Mouse (Mus musculus) heart, postnatal 25 days (tissue): ENCODE data around the gene Fam162a. TPM values are rescaled to one million over a fixed set of nuclear protein-coding genes. Genes with fewer than 3 reads are reported as not detected.

Source experiments
- total RNA-seq, 2 experiments: library from RNA; stranded (reverse); gene quantifications; 2 replicates each; pipeline ENCODE4 v1.2.3; 2021

Fam162a gene
- total RNA-seq, 2 experiments from 2014 or later, result 241 to 254 TPM

Other genes starting within 250 kb of the Fam162a start
- 10 to 100 TPM; 11.6 to 11.8 TPM for gene Parp14, start 200.1 kb downstream of the Fam162a start, total RNA-seq
- 10 to 100 TPM in 1 of 2 experiments, 1 to 10 TPM in 1; 9.9 to 11.5 TPM for gene Parp9, start 133.1 kb downstream of the Fam162a start, total RNA-seq
- gene Dtx3l, start 132.4 kb downstream of the Fam162a start, total RNA-seq, result 10 to 100 TPM in 1 of 2 experiments, 1 to 10 TPM in 1; 9.4 to 10.0 TPM
- gene Kpna1, start 92.8 kb downstream of the Fam162a start, total RNA-seq, result 100 to 1,000 TPM; 112 TPM
- gene Wdr5b, start 30.4 kb downstream of the Fam162a start, total RNA-seq, result 1 to 10 TPM; 2.6 to 2.9 TPM
- gene Ccdc58, start 91 bp upstream of the Fam162a start, total RNA-seq, result 10 to 100 TPM; 30.7 to 35.8 TPM
- not detected for gene Csta1, start 59.6 kb upstream of the Fam162a start, total RNA-seq
- not detected for gene Stfa2l1, start 85.2 kb upstream of the Fam162a start, total RNA-seq
- gene Gm5483, start 112.6 kb upstream of the Fam162a start, total RNA-seq, result not detected
- not detected for gene Gm5416, start 138.8 kb upstream of the Fam162a start, total RNA-seq
- not detected for gene 2010005H15Rik, start 149.9 kb upstream of the Fam162a start, total RNA-seq
- not detected for gene Stfa1, start 205.4 kb upstream of the Fam162a start, total RNA-seq